Mouse (Mus musculus) heart, embryonic 15.5 days (tissue): ENCODE measurements around the gene Plxdc1. TPM values are rescaled to one million over a fixed set of nuclear protein-coding genes. Genes with fewer than 3 reads are reported as not detected.

Experiments
- ATAC-seq: fragments of 200-750 bp; cut with Nextera tagmentation; replicated peaks from 2 replicates; pipeline ENCODE4 v1.8.0; 2017; ENCODE audit warnings: low read depth, moderate TSS enrichment; ENCODE audit not compliant: insufficient number of reproducible peaks, insufficient read depth, low FRiP score
- H3K27ac ChIP-seq: fragments of 300-500 bp; sonication (generic); 2 replicates; pipeline ENCODE4 v1.5.1; 2015; ENCODE audit warnings: mild to moderate bottlenecking, inconsistent platforms
- H3K27me3 ChIP-seq: fragments of 300-500 bp; sonication (generic); 2 replicates; pipeline ENCODE4 v1.6.1; 2015; ENCODE audit warnings: inconsistent platforms
- H3K36me3 ChIP-seq: fragments of 300-500 bp; sonication (generic); 2 replicates; pipeline ENCODE4 v1.6.1; 2015; ENCODE audit warnings: mild to moderate bottlenecking, inconsistent platforms
- H3K4me1 ChIP-seq: fragments of 300-500 bp; sonication (generic); replicated peaks from 2 replicates; pipeline ENCODE4 v1.6.1; 2015; ENCODE audit warnings: inconsistent platforms
- H3K4me2 ChIP-seq: fragments of 300-500 bp; sonication (generic); 2 replicates; pipeline ENCODE4 v1.6.1; 2015; ENCODE audit warnings: inconsistent platforms, mild to moderate bottlenecking, moderate library complexity
- H3K4me3 ChIP-seq: fragments of 300-500 bp; sonication (generic); 2 replicates; pipeline ENCODE4 v1.5.1; 2015; ENCODE audit warnings: mild to moderate bottlenecking, inconsistent platforms
- H3K9ac ChIP-seq: fragments of 300-500 bp; sonication (generic); 2 replicates; pipeline ENCODE4 v1.6.1; 2015; ENCODE audit warnings: mild to moderate bottlenecking, inconsistent platforms
- H3K9me3 ChIP-seq: fragments of 300-500 bp; sonication (generic); replicated peaks from 2 replicates; pipeline ENCODE4 v1.6.1; 2016; ENCODE audit warnings: inconsistent platforms
- WGBS: fragments of 180-500 bp; shearing (Covaris S2); methylation state at CpG from one replicate; pipeline ENCODE4 v1.1.7; 2015; ENCODE audit warnings: mixed read lengths; 5-methylcytosine and 5-hydroxymethylcytosine counted together
- polyA plus RNA-seq: library from polyadenylated mRNA; unstranded; fragments of >200 nt; fragmentation: Nextera tagmentation; extraction: Ambion mirVana; gene quantifications from 2 replicates; pipeline ENCODE4 v1.2.1, GENCODE M21; 2015

Gene Plxdc1
- polyA plus RNA-seq, 1 experiment from 2014 or later = 0.88 TPM

DNA sequence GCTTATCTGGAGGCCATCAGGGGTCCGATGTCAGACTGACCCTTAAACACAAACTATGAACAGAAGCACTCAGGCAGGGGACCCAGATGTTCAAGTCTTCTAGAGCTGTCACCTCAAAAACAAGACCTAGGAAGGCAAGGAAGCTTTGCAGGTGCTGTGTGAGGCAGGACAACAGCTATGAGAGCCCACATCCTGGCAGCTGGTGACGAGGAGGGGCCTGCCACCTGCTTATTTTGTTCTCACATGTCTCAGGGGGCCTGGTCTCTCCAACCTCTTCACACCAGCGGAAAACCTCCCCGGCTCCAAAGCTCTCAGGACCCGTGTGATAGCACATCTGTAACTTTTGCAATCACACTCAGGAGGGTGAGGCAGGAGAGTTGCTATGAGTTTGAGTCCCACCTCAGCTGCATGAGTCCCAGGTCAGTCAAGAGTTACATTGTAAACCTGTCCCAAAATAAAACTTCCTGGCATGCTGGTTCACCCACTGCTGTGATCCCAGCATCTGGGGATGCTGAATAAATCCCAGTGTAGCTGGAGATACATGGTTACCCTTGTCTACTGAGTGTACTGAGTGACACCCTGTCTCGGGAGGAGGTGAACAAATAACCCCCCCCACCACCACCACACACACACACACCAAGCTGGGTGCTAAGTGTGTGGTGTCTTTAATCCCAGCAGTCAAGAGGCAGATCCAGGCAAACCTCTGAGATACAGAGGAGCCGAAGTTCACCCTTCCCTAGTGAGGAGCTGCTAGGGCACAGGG, 14.3 kb upstream of the Plxdc1 start:
- Histone ChIP-seq H3K4me2 (no peak overlapping the region), H3K4me1 (peaks cover 35% of the 10 kb centered on the region), H3K27ac (peak overlapping the region; percentile 20; the same call in 1 of the 2 replicates), H3K27me3 (peaks cover 44% of the 10 kb centered on the region), H3K9ac (no peak overlapping the region; the same call in 1 of the 2 replicates), H3K36me3 (no peaks in the 10 kb centered on the region; the same call in 1 of the 2 replicates), H3K9me3 (no peaks in the 10 kb centered on the region), H3K4me3 (no peak overlapping the region)
- ATAC-seq = no peak
- WGBS = 22% methylated on average over 7 of the region's 7 CpGs

DNA sequence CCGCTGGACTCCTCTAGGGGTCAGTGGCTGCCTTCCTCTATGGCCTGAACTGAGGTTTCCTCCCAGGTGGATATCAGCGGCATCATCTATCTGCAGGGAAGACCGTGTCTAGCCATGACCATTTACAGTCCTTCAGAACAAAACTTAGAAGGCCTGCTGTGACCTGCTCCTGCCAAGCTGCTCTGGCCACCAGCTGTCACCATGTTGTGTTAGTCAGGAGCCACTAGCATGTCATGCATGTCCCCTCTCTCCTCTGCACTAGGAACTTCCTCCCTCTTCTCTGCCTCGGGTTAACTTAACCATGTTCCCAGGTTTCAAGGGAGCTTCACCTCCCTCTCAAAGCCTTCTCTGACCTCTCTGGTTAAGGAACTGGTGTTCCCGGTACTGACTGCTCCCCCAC, 13.5 kb upstream of the Plxdc1 start:
- no peak overlapping the region; the same call in 1 of the 2 replicates for H3K27ac ChIP-seq

DNA sequence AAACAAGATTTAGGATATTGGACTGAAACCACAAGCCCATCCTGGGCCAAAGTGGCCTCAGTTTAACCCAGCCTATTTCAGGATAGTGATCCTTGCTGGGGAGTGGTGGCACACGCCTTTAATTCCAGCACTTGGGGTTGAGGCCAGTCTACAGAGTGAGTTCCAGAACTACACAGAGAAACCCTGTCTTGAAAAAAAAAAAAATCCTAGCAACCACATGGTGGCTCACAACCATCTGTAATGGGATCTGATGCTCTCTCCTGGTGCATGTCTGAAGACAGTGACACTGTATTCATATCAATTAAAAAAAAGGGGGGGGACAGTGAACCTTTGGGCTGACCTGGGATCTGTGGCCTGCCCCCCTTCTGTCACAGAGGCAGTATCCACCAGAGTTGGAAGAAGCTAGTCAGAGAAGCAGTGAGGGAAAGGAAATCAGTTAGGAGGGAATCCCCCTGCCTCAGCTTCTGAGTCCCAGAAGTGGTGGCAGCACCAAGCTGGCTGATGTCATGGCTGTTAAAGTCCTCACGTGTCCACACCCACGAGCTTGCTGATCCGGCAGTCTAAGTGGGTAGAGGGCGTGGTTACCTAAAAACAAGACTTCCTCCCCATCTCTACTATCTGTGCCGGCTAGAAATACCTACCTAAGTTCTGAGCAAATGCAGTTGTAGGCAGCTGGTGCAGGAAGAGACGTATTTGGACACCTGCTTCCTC, 12.8 kb upstream of the Plxdc1 start:
- Histone ChIP-seq H3K27me3 (peaks cover 44% of the 10 kb centered on the region), H3K4me3 (no peak overlapping the region), H3K4me1 (peaks cover 39% of the 10 kb centered on the region), H3K27ac (no peak overlapping the region), H3K9me3 (no peaks in the 10 kb centered on the region), H3K36me3 (no peaks in the 10 kb centered on the region), H3K9ac (no peak overlapping the region), H3K4me2 (no peak overlapping the region)
- no peak for ATAC-seq
- WGBS = 47% methylated on average over 7 of the region's 7 CpGs

More for the DNA sequence above, 13.5 kb upstream of the Plxdc1 start:
- H3K36me3 ChIP-seq = no peaks in the 10 kb centered on the region; the same call in 1 of the 2 replicates
- H3K4me1 ChIP-seq = peaks cover 36% of the 10 kb centered on the region
- no peak overlapping the region for H3K4me3 ChIP-seq
- H3K27me3 ChIP-seq = peaks cover 44% of the 10 kb centered on the region
- ATAC-seq = no peak
- WGBS = 40% methylated on average over 5 of the region's 5 CpGs
- H3K9me3 ChIP-seq = no peaks in the 10 kb centered on the region
- no peak overlapping the region for H3K4me2 ChIP-seq
- no peak overlapping the region for H3K9ac ChIP-seq

DNA sequence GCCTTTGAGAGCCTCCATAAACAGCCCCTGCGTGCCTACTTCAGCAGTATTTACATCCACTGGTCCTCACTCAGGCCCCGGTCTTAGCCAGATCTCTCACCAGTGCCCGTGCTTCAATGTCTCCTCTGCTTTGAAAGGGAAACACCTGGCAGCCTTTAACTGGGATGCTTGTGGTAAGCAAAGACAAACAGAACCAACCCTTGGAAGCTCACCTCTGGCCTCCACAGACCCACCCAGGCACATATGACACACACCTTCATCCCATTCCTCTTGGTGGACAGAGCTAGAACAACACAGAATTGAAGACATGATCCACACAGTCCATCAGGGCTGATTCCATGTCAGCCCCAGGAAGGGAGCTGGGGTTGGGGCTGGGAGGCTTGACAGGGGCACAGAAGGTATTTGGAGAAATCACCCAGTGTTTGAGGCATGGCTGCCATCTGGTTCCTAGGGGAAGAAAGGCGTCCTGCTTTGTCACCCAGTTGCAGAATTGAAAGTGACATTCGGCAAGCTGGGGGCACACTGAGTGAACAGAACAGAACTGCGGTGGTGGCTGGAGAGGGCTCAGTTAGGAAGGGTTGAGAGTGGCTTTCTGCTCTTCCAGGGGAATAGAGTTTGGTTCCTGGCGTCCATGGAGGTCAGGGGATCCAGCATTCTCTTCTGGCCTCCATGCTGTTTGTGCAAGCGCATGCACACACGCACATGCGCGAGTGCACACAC, 12.0 kb upstream of the Plxdc1 start:
- WGBS = 76% methylated on average over 11 of the region's 11 CpGs

DNA sequence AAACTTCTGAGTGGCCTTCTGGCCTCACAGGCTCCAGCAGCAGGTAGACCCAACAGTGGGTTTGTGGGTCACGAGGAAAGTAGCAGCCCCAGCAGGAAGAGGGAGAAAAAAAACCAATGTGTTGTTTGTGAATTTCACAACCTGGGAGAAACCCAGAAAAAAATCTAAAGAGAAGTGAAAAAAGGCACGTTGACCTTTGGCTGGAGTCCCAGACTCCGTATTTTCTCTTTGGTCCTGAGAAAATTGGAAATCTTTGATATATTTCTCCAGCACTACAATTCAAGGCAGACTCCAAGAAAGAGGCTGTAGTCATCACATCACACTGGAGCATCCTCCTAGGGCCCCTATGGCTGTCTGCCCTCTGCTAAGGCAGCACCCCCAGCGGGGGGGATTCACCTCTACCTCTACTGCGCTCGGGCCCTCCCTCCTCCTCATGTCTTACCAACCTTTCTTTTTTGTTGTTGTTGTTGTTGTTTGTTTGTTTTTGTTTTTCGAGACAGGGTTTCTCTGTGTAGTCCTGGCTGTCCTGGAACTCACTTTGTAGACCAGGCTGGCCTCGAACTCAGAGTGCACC, 11.2 kb upstream of the Plxdc1 start:
- Histone ChIP-seq H3K4me2 (no peak overlapping the region), H3K36me3 (no peaks in the 10 kb centered on the region), H3K9ac (no peak overlapping the region), H3K27me3 (peaks cover 43% of the 10 kb centered on the region), H3K4me1 (peaks cover 25% of the 10 kb centered on the region), H3K4me3 (no peak overlapping the region), H3K9me3 (no peaks in the 10 kb centered on the region), H3K27ac (no peak overlapping the region)
- no peak for ATAC-seq
- 69% methylated on average over 8 of the region's 8 CpGs for WGBS

More for the DNA sequence above, 12.0 kb upstream of the Plxdc1 start:
- Histone ChIP-seq H3K4me2 (no peak overlapping the region), H3K27ac (no peak overlapping the region), H3K4me1 (peaks cover 31% of the 10 kb centered on the region), H3K9me3 (no peaks in the 10 kb centered on the region), H3K36me3 (no peaks in the 10 kb centered on the region), H3K4me3 (no peak overlapping the region), H3K27me3 (peaks cover 44% of the 10 kb centered on the region), H3K9ac (no peak overlapping the region)
- no peak for ATAC-seq

DNA sequence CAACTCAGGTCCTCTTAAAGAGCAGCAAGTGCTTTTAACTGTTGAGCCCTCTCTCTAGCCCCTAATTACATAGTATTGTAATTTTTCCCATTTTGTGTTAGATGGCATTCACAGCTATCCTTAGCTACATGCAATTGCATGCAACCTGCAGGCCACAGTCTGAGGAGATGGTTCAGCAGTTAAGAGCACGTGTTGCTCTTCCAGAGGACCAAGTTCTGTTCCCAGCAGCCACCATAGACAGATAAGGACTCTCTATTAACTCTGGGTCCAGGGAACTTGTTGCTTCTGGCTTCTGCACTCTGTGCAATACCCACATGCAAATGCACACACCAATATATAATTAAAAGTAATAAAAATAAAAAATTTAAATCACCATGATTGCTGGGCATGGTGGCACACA, 10.4 kb upstream of the Plxdc1 start:
- WGBS = 61% methylated on average over 1 of the region's 1 CpGs
- Histone ChIP-seq H3K27me3 (peaks cover 40% of the 10 kb centered on the region), H3K4me3 (no peak overlapping the region)

DNA sequence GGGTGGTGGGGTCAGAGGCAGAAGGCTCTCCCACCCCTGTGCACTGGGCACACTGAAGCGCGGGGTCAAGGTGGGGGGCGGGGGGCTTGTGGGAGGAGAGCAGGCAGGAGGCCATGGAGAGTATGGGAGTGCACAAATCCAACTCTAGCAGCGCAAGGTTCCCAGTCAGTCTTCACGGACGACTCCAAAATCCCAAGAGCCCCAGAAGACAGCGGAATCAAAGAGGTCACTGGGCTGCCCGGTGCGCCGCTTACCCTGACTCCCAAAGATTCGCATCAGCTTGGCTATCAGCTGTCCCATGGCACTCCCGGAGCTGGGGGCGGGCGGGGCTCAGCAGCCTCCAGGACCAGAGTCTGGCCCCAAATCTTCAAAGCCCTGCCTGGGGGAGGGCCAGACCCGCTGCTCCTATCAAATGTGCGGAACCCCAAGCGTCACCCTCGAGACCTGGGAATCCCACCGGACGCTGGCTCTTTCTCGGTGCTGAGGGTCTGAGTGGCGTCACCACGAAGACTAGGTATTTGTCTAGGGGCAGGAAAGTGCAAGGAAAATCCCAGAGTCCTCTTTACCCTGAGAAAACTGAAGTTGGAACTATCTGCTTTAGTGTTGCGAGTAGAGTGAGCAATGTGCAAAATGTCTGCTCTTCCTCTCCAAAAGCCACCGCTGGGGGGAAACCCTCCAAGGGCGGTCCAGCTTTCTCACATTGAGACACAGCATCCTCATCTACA, 9.5 kb upstream of the Plxdc1 start, which contains the start of gene Arl5c:
Arl5c (minus strand) TSS at position 618 of the 725 bp plus-strand sequence.
- 1% methylated on average over 26 of the region's 26 CpGs for WGBS
- peak; percentile 32; the same call in 1 of the 2 replicates for ATAC-seq
- H3K27ac ChIP-seq = 0 out of 2 replicates have a peak within 1 kb of the TSS, but pooled peaks have one; percentile 13

More for the DNA sequence above, 10.4 kb upstream of the Plxdc1 start:
- Histone ChIP-seq H3K4me1 (peaks cover 19% of the 10 kb centered on the region), H3K36me3 (no peaks in the 10 kb centered on the region), H3K4me2 (no peak overlapping the region), H3K27ac (no peak overlapping the region), H3K9me3 (no peaks in the 10 kb centered on the region), H3K9ac (no peak overlapping the region)
- no peak for ATAC-seq

DNA sequence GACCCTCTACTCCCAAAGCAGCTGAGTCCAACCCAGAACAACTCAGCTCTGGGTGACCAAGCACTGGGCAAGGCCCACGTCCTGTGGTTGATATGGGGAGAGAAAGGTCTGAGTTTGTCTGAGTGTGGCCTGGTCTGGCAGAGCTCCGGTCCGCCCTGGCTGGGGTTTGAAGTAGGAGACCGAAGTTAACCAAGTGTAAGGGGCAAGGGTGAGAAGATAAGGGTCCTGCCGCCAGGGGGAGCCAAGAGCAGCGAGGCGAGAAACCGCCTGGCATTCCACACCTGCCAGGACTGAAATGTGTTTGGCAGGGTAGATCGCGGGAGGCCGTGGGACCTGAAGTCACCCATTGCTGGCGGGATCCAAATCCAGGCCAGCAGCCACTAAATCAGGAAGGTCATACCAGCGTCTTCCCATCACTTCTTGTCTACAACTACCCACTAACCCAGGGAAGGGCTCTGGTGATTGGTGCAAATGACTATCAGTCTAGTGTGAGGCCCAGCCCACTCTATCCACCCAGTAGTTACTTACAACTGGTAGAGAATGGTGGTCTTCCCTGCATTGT, 8.4 kb upstream of the Plxdc1 start:
- Histone ChIP-seq H3K9ac (peak overlapping the region; percentile 59; the same call in 1 of the 2 replicates), H3K4me3 (peak overlapping the region; percentile 59), H3K4me2 (peak overlapping the region; percentile 97), H3K4me1 (peaks cover 29% of the 10 kb centered on the region), H3K27me3 (peaks cover 24% of the 10 kb centered on the region), H3K36me3 (no peaks in the 10 kb centered on the region), H3K27ac (no peak overlapping the region), H3K9me3 (no peaks in the 10 kb centered on the region)
- ATAC-seq = peak; percentile 19; the same call in 1 of the 2 replicates
- 5% methylated on average over 13 of the region's 13 CpGs for WGBS

More for the DNA sequence above, 9.5 kb upstream of the Plxdc1 start, which contains the start of gene Arl5c:
- peak within 1 kb of the TSS; percentile 59 for H3K4me3 ChIP-seq
- H3K4me2 ChIP-seq = peak within 1 kb of the TSS; percentile 97
- H3K4me1 ChIP-seq = peaks cover 19% of the 10 kb centered on the region
- H3K9ac ChIP-seq = peak within 1 kb of the TSS; percentile 59
- H3K27me3 ChIP-seq = peaks cover 31% of the 10 kb centered on the region
- no peaks in the 10 kb centered on the region for H3K9me3 ChIP-seq
- H3K36me3 ChIP-seq = no peaks in the 10 kb centered on the region

DNA sequence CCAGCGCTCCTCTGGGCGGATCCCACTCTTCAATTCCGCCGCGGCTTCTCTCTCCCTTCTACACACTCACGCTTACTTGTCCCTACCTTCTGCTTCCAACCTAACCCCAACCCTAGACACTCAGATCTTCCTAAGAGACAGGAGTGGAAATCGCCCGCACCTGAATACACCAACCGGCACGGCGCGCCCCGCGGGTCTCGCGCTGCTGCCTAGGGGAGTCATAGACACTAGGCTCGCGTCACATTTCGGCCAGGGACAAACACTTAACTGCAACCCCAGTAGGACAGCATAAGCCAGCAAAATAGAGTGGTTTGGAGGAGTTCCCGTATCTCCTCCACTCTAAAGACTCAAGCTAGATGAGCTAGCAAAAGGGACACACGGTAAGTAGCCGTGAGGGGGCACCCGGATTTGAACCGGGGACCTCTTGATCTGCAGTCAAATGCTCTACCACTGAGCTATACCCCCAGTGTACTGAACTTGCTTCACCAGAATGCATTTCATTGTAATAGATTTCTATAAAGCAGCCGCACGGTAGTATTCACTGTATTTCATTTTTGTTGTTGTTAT, 2.4 kb upstream of the Plxdc1 start:
- WGBS = under 1% methylated on average over 26 of the region's 26 CpGs
- peak overlapping the region; percentile 96 for H3K4me2 ChIP-seq
- H3K27me3 ChIP-seq = peaks cover 39% of the 10 kb centered on the region
- H3K4me3 ChIP-seq = peak overlapping the region; percentile 73
- no peaks in the 10 kb centered on the region for H3K36me3 ChIP-seq
- ATAC-seq = peak; percentile 83
- peaks cover 36% of the 10 kb centered on the region for H3K4me1 ChIP-seq
- H3K9ac ChIP-seq = peak overlapping the region; percentile 73
- H3K9me3 ChIP-seq = no peaks in the 10 kb centered on the region
- peak overlapping the region; percentile 84 for H3K27ac ChIP-seq
